Comparison of ENCODE assay signal across 1 mouse cellular context in the genomic region with DNA sequence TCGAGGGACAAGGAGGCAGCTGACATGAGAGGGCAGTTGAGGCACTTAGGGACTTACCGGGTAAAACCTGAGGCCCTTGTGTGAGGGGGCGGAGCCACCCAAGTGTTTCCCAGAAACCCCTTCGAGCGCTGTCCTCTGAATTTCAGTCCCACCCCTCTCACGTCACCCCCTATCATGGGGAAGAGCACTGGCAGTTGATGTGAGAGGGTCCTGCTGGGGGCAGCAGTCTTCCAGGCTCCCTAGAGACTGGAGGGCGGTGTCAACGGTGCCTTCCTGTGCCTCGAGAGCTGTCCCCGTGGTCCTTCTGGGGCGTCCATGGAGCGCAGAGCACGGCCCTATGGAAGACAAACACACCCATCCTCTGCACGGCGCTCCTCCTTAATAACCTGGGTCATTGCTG.
TF ChIP-seq lines count a peak whose summit lies in the region.

No protein-coding gene starts in this region.

TF ChIP-seq in MEL, 35 proteins besides CTCF, POLR2A, EP300 and RAD21 (continued from another document):
- TF ChIP-seq ELF1 (IDR thresholded peaks at IDR 0.05; ENCODE audit: low read depth, low read length) (no peak), TAL1 (IDR thresholded peaks at IDR 0.05; ENCODE audit: low read length) (no peak), HCFC1 (IDR thresholded peaks at IDR 0.05; ENCODE audit: low read depth, low read length) (peak; percentile 76), NELFE (IDR thresholded peaks at IDR 0.05; ENCODE audit: low read depth, low read length) (peak; percentile 75), JUND (IDR thresholded peaks at IDR 0.05; ENCODE audit: low read depth, low read length) (no peak), CHD2 (IDR thresholded peaks at IDR 0.05; ENCODE audit: low read length) (no peak), TBP (IDR thresholded peaks at IDR 0.05; ENCODE audit: low read depth, low read length) (peak; percentile 88), RCOR1 (IDR thresholded peaks at IDR 0.05; ENCODE audit: low read depth, low read length) (no peak), MYC (IDR thresholded peaks at IDR 0.05; ENCODE audit: low read depth, low read length) (no peak), BHLHE40 (IDR thresholded peaks at IDR 0.05; ENCODE audit: borderline replicate concordance, low read depth, low read length) (no peak), E2F4 (IDR thresholded peaks at IDR 0.05; ENCODE audit: borderline replicate concordance, low read depth, low read length) (no peak), ETS1 (IDR thresholded peaks at IDR 0.05; ENCODE audit: low read depth, low read length) (no peak)
